Mouse (Mus musculus): Measurements from ENCODE around the gene Pttg1. TPM values are rescaled to one million over a fixed set of nuclear protein-coding genes. Genes with fewer than 3 reads are reported as not detected.

The Pttg1 gene
- polyA plus RNA-seq, 1 experiment from 2014 or later, result 106 TPM

GRCm38 (mm10) chr11:43452266-43452665 is 26.2 kb upstream of the Pttg1 start:
- no peak overlapping the region for H3K27ac ChIP-seq (replicated peaks; ENCODE audit: low read depth, low read length)
- ATAC-seq (replicated peaks; ENCODE audit: insufficient number of reproducible peaks, low FRiP score, low TSS enrichment, low read depth), result no peak
- no peak overlapping the region for H3K9ac ChIP-seq (replicated peaks; ENCODE audit: low read length)
- H3K4me1 ChIP-seq (ENCODE audit: control insufficient read depth, insufficient read depth, low read length), result no peaks in the 10 kb centered on the region
- H3K4me2 ChIP-seq (ENCODE audit: low read depth, low read length), result no peak overlapping the region
- WGBS, result 79% methylated on average over 2 of the region's 2 CpGs
- H3K36me3 ChIP-seq (replicated peaks; ENCODE audit: control insufficient read depth, insufficient read depth, low read depth, low read length), result no peaks in the 10 kb centered on the region
- no peaks in the 10 kb centered on the region for H3K9me3 ChIP-seq (replicated peaks; ENCODE audit: control insufficient read depth, low read length)
- no peak for DNase-seq (ENCODE audit: low spot score)
- no peak overlapping the region for H3K4me3 ChIP-seq (ENCODE audit: low read depth, low read length)
- H3K27me3 ChIP-seq (ENCODE audit: control insufficient read depth, insufficient read depth, low read length), result no peaks in the 10 kb centered on the region

- no peak overlapping the region for H3K9ac ChIP-seq (replicated peaks; ENCODE audit: low read length)
- H3K4me2 ChIP-seq (ENCODE audit: low read depth, low read length), result no peak overlapping the region
- no peak overlapping the region for H3K4me3 ChIP-seq (ENCODE audit: low read depth, low read length)
- DNase-seq (ENCODE audit: low spot score) (no peak), ATAC-seq (replicated peaks; ENCODE audit: insufficient number of reproducible peaks, low FRiP score, low TSS enrichment, low read depth) (no peak)
- H3K4me1 ChIP-seq (ENCODE audit: control insufficient read depth, insufficient read depth, low read length), result no peaks in the 10 kb centered on the region
- no peaks in the 10 kb centered on the region for H3K27me3 ChIP-seq (ENCODE audit: control insufficient read depth, insufficient read depth, low read length)
- no peak overlapping the region for H3K27ac ChIP-seq (replicated peaks; ENCODE audit: low read depth, low read length)
- H3K36me3 ChIP-seq (replicated peaks; ENCODE audit: control insufficient read depth, insufficient read depth, low read depth, low read length), result no peaks in the 10 kb centered on the region
- WGBS, result 68% methylated on average over 4 of the region's 4 CpGs
- H3K9me3 ChIP-seq (replicated peaks; ENCODE audit: control insufficient read depth, low read length), result no peaks in the 10 kb centered on the region
Measured at GRCm38 (mm10) chr11:43451322-43451721, 25.3 kb upstream of the Pttg1 start.

GRCm38 (mm10) chr11:43449916-43450315 is 23.9 kb upstream of the Pttg1 start:
- WGBS, result 83% methylated on average over 2 of the region's 2 CpGs

GRCm38 (mm10) chr11:43443183-43443582 is 17.1 kb upstream of the Pttg1 start:
- no peaks in the 10 kb centered on the region for H3K4me1 ChIP-seq (ENCODE audit: control insufficient read depth, insufficient read depth, low read length)
- H3K36me3 ChIP-seq (replicated peaks; ENCODE audit: control insufficient read depth, insufficient read depth, low read depth, low read length), result peaks cover 10% of the 10 kb centered on the region
- no peak overlapping the region for H3K9ac ChIP-seq (replicated peaks; ENCODE audit: low read length)
- no peak for ATAC-seq (replicated peaks; ENCODE audit: insufficient number of reproducible peaks, low FRiP score, low TSS enrichment, low read depth)
- no peaks in the 10 kb centered on the region for H3K27me3 ChIP-seq (ENCODE audit: control insufficient read depth, insufficient read depth, low read length)
- H3K9me3 ChIP-seq (replicated peaks; ENCODE audit: control insufficient read depth, low read length), result no peaks in the 10 kb centered on the region
- H3K4me3 ChIP-seq (ENCODE audit: low read depth, low read length), result no peak overlapping the region
- H3K4me2 ChIP-seq (ENCODE audit: low read depth, low read length), result no peak overlapping the region
- WGBS, result 93% methylated on average over 13 of the region's 13 CpGs
- DNase-seq (ENCODE audit: low spot score), result no peak
- no peak overlapping the region for H3K27ac ChIP-seq (replicated peaks; ENCODE audit: low read depth, low read length)

More at GRCm38 (mm10) chr11:43449916-43450315, 23.9 kb upstream of the Pttg1 start:
- Histone ChIP-seq H3K27ac (replicated peaks; ENCODE audit: low read depth, low read length) (no peak overlapping the region), H3K4me2 (ENCODE audit: low read depth, low read length) (no peak overlapping the region), H3K36me3 (replicated peaks; ENCODE audit: control insufficient read depth, insufficient read depth, low read depth, low read length) (peaks cover 3% of the 10 kb centered on the region), H3K27me3 (ENCODE audit: control insufficient read depth, insufficient read depth, low read length) (no peaks in the 10 kb centered on the region), H3K9ac (replicated peaks; ENCODE audit: low read length) (no peak overlapping the region), H3K4me3 (ENCODE audit: low read depth, low read length) (no peak overlapping the region), H3K4me1 (ENCODE audit: control insufficient read depth, insufficient read depth, low read length) (no peaks in the 10 kb centered on the region), H3K9me3 (replicated peaks; ENCODE audit: control insufficient read depth, low read length) (no peaks in the 10 kb centered on the region)
- no peak for DNase-seq (ENCODE audit: low spot score)
- no peak for ATAC-seq (replicated peaks; ENCODE audit: insufficient number of reproducible peaks, low FRiP score, low TSS enrichment, low read depth)

- Histone ChIP-seq H3K9me3 (replicated peaks; ENCODE audit: control insufficient read depth, low read length) (no peaks in the 10 kb centered on the region), H3K4me1 (ENCODE audit: control insufficient read depth, insufficient read depth, low read length) (no peaks in the 10 kb centered on the region), H3K9ac (replicated peaks; ENCODE audit: low read length) (no peak overlapping the region), H3K4me2 (ENCODE audit: low read depth, low read length) (no peak overlapping the region), H3K36me3 (replicated peaks; ENCODE audit: control insufficient read depth, insufficient read depth, low read depth, low read length) (peaks cover 10% of the 10 kb centered on the region), H3K27ac (replicated peaks; ENCODE audit: low read depth, low read length) (no peak overlapping the region), H3K27me3 (ENCODE audit: control insufficient read depth, insufficient read depth, low read length) (no peaks in the 10 kb centered on the region), H3K4me3 (ENCODE audit: low read depth, low read length) (no peak overlapping the region)
- 88% methylated on average over 10 of the region's 10 CpGs for WGBS
- no peak for DNase-seq (ENCODE audit: low spot score)
- ATAC-seq (replicated peaks; ENCODE audit: insufficient number of reproducible peaks, low FRiP score, low TSS enrichment, low read depth), result no peak
Measured at GRCm38 (mm10) chr11:43441121-43441520, 15.1 kb upstream of the Pttg1 start.

GRCm38 (mm10) chr11:43434024-43434407 is 8.0 kb upstream of the Pttg1 start:
- Histone ChIP-seq H3K27ac (replicated peaks; ENCODE audit: low read depth, low read length) (no peak overlapping the region), H3K9ac (replicated peaks; ENCODE audit: low read length) (peak overlapping the region; percentile 76), H3K4me2 (ENCODE audit: low read depth, low read length) (peak overlapping the region; percentile 62), H3K36me3 (replicated peaks; ENCODE audit: control insufficient read depth, insufficient read depth, low read depth, low read length) (no peaks in the 10 kb centered on the region; the same call in 1 of the 2 replicates), H3K4me3 (ENCODE audit: low read depth, low read length) (peak overlapping the region; percentile 80), H3K4me1 (ENCODE audit: control insufficient read depth, insufficient read depth, low read length) (no peaks in the 10 kb centered on the region), H3K27me3 (ENCODE audit: control insufficient read depth, insufficient read depth, low read length) (no peaks in the 10 kb centered on the region), H3K9me3 (replicated peaks; ENCODE audit: control insufficient read depth, low read length) (no peaks in the 10 kb centered on the region)
- DNase-seq (ENCODE audit: low spot score) (no peak), ATAC-seq (replicated peaks; ENCODE audit: insufficient number of reproducible peaks, low FRiP score, low TSS enrichment, low read depth) (peak; percentile 42; the same call in 1 of the 2 replicates)
- WGBS, result 3% methylated on average over 9 of the region's 9 CpGs

GRCm38 (mm10) chr11:43433254-43434023 is 7.4 kb upstream of the Pttg1 start, which contains the start of gene Slu7:
Slu7 (plus strand) TSS chr11:43433744.
- ATAC-seq (replicated peaks; ENCODE audit: insufficient number of reproducible peaks, low FRiP score, low TSS enrichment, low read depth), result peak; percentile 86
- H3K36me3 ChIP-seq (replicated peaks; ENCODE audit: control insufficient read depth, insufficient read depth, low read depth, low read length), result no peaks in the 10 kb centered on the region
- H3K4me3 ChIP-seq (ENCODE audit: low read depth, low read length), result peak within 1 kb of the TSS; percentile 80
- no peaks in the 10 kb centered on the region for H3K27me3 ChIP-seq (ENCODE audit: control insufficient read depth, insufficient read depth, low read length)
- WGBS, result 8% methylated on average over 38 of the region's 38 CpGs
- DNase-seq (ENCODE audit: low spot score), result peak; percentile 85
- no peaks in the 10 kb centered on the region for H3K4me1 ChIP-seq (ENCODE audit: control insufficient read depth, insufficient read depth, low read length)
- no peak within 1 kb of the TSS for H3K27ac ChIP-seq (replicated peaks; ENCODE audit: low read depth, low read length)
- H3K4me2 ChIP-seq (ENCODE audit: low read depth, low read length), result peak within 1 kb of the TSS; percentile 62
- H3K9ac ChIP-seq (replicated peaks; ENCODE audit: low read length), result peak within 1 kb of the TSS; percentile 76
- no peaks in the 10 kb centered on the region for H3K9me3 ChIP-seq (replicated peaks; ENCODE audit: control insufficient read depth, low read length)

- DNase-seq (ENCODE audit: low spot score), result no peak
- Histone ChIP-seq H3K9me3 (replicated peaks; ENCODE audit: control insufficient read depth, low read length) (no peaks in the 10 kb centered on the region), H3K36me3 (replicated peaks; ENCODE audit: control insufficient read depth, insufficient read depth, low read depth, low read length) (no peaks in the 10 kb centered on the region), H3K4me3 (ENCODE audit: low read depth, low read length) (peak overlapping the region; percentile 48), H3K27ac (replicated peaks; ENCODE audit: low read depth, low read length) (no peak overlapping the region), H3K27me3 (ENCODE audit: control insufficient read depth, insufficient read depth, low read length) (no peaks in the 10 kb centered on the region), H3K4me2 (ENCODE audit: low read depth, low read length) (peak overlapping the region; percentile 23; the same call in 1 of the 2 replicates), H3K4me1 (ENCODE audit: control insufficient read depth, insufficient read depth, low read length) (0 out of 2 replicates have a peak, but pooled peaks cover 2% of the 10 kb centered on the region), H3K9ac (replicated peaks; ENCODE audit: low read length) (peak overlapping the region; percentile 39)
- no peak; the same call in 1 of the 2 replicates for ATAC-seq (replicated peaks; ENCODE audit: insufficient number of reproducible peaks, low FRiP score, low TSS enrichment, low read depth)
- 20% methylated on average over 7 of the region's 7 CpGs for WGBS
Measured at GRCm38 (mm10) chr11:43426414-43426884, 398 bp upstream of the Pttg1 start.
